Mouse (Mus musculus) cerebellum, postnatal 25 days (tissue): ENCODE data around the gene Fcf1.
A peak's percentile ranks its signal among the peaks of the same experiment; 100 is the strongest.

Experiments
- DNase-seq, 2 experiments: peaks; one replicate each; pipeline ENCODE4 v3.0.0; 2021; ENCODE audit warnings: mixed read lengths in 2 of 2

Gene Fcf1

GRCm38 (mm10) chr12:84968831-84969655, 1.7 kb upstream of the Fcf1 start:
- DNase-seq = no peak

- DNase-seq = no peak
These were observed 855 bp upstream of the Fcf1 start for GRCm38 (mm10) chr12:84969656-84970427.

GRCm38 (mm10) chr12:84979264-84979862, 8.7 kb downstream of the Fcf1 start:
- no peak for DNase-seq

GRCm38 (mm10) chr12:84989456-84989855, 18.8 kb downstream of the Fcf1 start:
- no peak for DNase-seq

GRCm38 (mm10) chr12:84995112-84995761, 24.5 kb downstream of the Fcf1 start:
- peak in 1 of 2 experiments; percentile 15 for DNase-seq

- peak; percentile 98 for DNase-seq
These were observed 25.4 kb downstream of the Fcf1 start, which contains the start of gene Ylpm1 for GRCm38 (mm10) chr12:84996083-84996496. Gene Ylpm1 (plus strand): TSS chr12:84996321.

- DNase-seq = peak; percentile 36 to 76
These were observed 26.1 kb downstream of the Fcf1 start for GRCm38 (mm10) chr12:84996501-84997398.

- no peak for DNase-seq
These were observed 28.4 kb downstream of the Fcf1 start for GRCm38 (mm10) chr12:84999053-84999452.

GRCm38 (mm10) chr12:85006206-85006605, 35.5 kb downstream of the Fcf1 start:
- DNase-seq = peak in 1 of 2 experiments; percentile 21

GRCm38 (mm10) chr12:85007021-85007420, 36.3 kb downstream of the Fcf1 start:
- no peak for DNase-seq

- DNase-seq = no peak
These were observed 39.1 kb downstream of the Fcf1 start for GRCm38 (mm10) chr12:85009776-85010175.

- peak in 1 of 2 experiments; percentile 24 for DNase-seq
These were observed 39.8 kb downstream of the Fcf1 start for GRCm38 (mm10) chr12:85010541-85010940.

GRCm38 (mm10) chr12:85012185-85012584, 41.5 kb downstream of the Fcf1 start:
- DNase-seq = no peak

- no peak for DNase-seq
These were observed 51.4 kb downstream of the Fcf1 start for GRCm38 (mm10) chr12:85022071-85022470.

GRCm38 (mm10) chr12:85032710-85033109, 62.0 kb downstream of the Fcf1 start:
- DNase-seq = peak in 1 of 2 experiments; percentile 40
